Mouse (Mus musculus): ENCODE measurements around the gene Olfr403.
"Not testable (repeated sequence)": the region's sequence is repeated elsewhere in the genome, so short reads cannot be mapped to it uniquely, and the experiment has no call there.

Gene Olfr403

DNA sequence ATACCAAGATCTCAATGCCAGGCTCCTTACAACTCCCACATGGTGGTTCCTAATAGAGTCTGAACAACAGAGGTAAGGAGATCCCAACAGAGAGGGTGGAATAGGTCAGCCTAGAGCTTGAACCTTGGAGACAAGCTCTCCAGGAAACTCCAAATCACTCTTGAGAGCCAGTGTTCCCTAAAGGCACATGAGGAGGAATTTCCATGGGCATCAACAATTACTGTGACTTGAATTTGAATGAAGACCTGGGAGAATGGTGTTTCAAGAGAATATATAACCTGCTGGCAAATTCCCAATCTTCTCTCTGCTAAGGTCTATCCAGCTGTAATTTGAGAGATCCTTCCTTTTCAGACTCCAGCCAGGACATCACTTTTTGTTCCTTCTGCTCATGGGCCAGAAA is at the start of gene Olfr403:
Olfr403 (plus strand) TSS at position 301 of the 400 bp plus-strand sequence.
- no peak for DNase-seq (ENCODE audit: low read depth, low spot score)

DNA sequence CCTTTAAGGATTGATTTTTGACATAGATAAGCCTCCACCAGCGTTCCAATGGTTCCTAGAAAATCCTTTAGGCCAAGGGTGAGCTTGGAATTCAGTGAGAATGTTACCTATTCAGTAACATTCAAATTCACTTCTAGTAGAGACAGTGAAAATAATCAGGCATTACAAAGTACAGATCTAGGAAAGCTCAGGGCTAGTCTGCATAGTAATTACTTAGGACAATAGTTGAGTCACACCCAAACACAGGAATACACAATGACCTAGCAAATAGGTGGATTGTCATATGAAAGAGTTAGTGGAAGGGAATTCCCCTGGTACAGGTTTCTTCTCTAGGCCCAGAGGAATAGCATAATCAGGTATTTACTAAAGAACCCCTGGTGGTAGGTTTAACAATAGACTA is 46.0 kb upstream of the Olfr403 start:
- DNase-seq (ENCODE audit: low read depth, low spot score), result not testable (repeated sequence)

- DNase-seq (ENCODE audit: low read depth, low spot score), result no peak
These were observed 40.2 kb upstream of the Olfr403 start for GRCm38 (mm10) chr11:74145866-74146265.

DNA sequence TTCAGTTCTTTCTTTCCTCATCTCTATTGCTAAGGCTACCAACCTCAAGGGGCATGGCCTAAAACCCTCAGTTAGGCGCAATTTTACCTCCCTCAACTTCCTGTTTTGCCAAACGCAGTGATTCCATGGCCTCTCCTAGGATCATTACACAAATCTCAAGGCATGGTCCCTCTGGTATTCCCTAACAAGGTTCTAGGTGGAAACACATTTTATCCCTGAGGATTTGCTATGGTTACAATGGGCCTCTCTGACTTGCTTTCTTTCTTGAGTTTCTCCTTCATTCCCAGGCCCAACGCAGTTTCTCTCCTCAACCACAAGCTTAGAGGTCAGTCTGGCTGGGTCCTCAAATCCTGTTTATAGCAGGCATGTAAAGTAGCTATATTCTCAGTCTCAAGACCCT is 32.8 kb upstream of the Olfr403 start, which contains the start of gene Olfr402:
Olfr402 (plus strand) TSS at position 301 of the 400 bp plus-strand sequence.
- DNase-seq (ENCODE audit: low read depth, low spot score), result no peak

GRCm38 (mm10) chr11:74168771-74169170 is 17.3 kb upstream of the Olfr403 start:
- no peak for DNase-seq (ENCODE audit: low read depth, low spot score)

GRCm38 (mm10) chr11:74183168-74183567 is 2.9 kb upstream of the Olfr403 start:
- DNase-seq (ENCODE audit: low read depth, low spot score), result no peak

DNA sequence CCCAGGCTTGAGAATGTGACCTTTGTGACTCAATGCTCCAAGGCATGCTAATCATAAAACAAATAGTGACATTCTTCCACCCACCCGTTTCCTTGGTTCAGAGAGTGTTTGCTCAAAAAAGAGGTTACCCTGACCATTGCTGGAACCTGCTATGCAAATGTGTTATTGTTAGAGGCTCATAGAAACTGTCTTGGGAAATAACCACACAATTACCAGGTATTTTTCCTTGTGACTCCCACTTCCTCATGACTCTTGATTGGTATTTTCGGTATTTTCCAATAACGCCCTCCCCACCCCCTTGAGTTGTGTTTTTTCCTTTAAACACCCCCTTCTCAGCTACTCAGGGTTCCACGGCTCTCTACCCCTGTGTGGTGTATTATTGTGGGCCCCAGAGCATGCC is 2.3 kb upstream of the Olfr403 start:
- DNase-seq (ENCODE audit: low read depth, low spot score), result no peak

- no peak for DNase-seq (ENCODE audit: low read depth, low spot score)
These were observed 25.2 kb downstream of the Olfr403 start, which contains the start of gene Olfr43 for GRCm38 (mm10) chr11:74211279-74211678. Gene Olfr43, minus strand, starts transcription at chr11:74211379.

- no peak for DNase-seq (ENCODE audit: low read depth, low spot score)
These were observed 55.2 kb downstream of the Olfr403 start for GRCm38 (mm10) chr11:74241201-74241600.

Data from A20 (cell line).